Mouse (Mus musculus): ENCODE measurements at regions not wholly inside any gene's neighbourhood (a gene's known extent, or its start where the extent isn't known, plus 50 kb on each side); places are given as distances from the start of the nearest gene placed in this dataset.

DNA sequence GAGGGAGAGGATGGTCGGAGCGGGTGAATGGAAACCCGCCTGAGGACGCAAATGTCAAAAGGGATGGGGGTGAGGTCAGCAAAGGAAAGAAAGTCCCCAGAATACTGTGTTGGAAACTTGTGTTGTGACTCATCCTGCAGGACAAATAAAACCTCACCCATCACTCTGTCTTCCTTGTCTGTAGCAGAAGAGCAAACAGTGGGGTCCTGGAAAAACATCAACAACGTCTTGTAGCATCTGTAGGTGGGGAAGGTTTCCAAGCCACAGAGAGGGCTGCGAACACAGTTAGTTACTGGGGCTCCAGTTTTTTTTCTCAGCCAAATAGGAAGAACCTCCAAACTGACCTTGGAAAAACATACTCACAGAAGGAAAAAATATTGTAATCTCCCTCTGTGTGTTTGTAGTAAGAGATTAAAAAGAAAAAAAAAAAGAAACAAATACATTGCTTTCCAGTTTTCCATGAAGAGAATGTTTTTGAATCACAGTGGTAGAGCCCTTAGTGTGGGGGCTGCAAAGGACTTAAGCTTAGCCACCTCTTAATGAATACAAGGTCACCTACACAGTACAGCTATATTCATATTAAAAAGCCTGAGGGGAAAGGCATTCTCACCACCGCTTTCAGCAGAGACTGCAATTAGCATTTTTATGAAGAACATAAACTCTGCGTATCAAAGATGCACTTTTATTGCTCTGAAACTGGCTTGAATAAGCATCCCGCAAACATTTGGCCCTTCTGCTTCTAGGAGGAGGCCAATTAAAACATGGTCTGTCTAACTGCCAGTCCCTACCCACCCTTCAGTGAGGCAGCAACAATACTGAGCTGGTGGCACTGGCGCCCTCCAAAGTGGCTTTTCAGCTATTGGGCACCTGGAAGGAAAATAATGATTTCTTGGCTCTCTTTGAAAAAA is 198.6 kb upstream of the Tprg start:
- DNase-seq = no peak

DNA sequence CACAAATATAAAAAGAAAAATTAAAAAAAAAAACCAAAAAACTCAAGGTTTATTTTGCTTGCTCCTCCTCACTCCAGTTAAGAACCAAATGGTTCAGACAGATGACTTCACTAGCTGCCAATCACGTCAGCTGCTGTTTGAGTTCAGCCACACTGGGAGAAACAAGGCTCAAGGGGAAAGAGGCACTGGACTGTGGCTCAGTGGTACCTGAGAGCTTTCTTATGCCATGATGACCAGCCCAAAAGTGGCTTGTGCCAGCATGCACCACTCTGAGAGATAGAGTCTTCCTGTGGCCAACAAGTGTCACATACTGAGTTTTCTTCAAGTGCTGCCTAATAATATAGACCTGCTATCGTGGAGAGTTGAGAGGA is 198.0 kb upstream of the Tprg start:
- DNase-seq = no peak

DNA sequence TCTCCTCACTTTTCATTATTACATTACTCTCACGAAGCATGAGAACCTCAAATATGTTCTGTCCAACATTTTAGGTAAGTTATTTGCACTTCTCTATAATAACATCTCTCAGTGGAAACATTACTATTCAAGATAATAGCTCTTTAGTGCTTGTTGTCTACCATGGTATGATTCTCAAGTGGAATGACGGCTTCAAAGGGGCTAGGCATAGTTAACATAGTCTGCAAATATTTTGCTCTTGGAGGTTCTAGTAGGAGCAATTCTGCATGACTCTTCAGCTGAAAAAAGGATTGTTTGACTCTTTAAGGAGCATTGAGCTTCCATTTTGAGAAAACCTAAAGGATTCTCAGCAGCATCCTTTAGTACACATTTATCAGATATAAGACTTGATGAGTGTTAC is 182.5 kb upstream of the Tprg start:
- DNase-seq = no peak

DNA sequence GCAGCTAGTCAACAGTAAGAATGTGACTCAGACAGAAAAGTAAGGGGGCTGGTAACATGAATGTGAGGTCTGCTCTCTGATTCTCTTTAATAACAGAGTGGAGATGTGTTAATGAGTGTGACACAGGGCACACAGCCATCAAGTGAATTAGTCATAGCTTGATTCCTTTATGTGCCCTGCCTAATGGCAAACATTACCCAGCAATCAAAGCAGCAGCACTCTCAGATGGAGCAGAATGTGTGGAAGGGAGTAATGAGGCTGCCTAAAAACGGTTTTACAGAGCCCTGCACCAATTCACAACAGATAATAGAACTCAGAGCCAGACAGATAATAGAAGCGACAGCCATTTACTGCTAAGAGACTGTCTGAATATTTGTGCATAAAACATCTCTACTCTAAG is 182.0 kb upstream of the Tprg start:
- DNase-seq = no peak

DNA sequence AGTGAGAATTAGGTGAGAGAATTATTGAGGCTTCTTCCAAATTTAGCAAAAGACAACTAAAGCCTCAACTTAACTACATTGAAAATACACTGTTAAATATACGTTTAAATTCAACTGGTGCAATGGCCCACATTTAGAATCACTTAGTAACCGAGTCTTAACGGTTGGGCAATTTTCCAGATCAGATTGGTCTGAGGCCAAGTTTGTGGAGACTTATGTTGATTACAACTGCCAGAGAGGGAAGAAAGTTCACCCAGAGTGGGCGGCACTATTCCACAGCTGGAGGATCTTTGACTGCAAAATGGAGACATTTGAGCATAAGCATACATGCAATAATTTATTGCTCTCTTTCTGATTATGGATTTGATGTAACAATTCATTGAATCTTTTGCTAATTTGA is 146.5 kb upstream of the Tprg start:
- DNase-seq = peak; percentile 32

DNA sequence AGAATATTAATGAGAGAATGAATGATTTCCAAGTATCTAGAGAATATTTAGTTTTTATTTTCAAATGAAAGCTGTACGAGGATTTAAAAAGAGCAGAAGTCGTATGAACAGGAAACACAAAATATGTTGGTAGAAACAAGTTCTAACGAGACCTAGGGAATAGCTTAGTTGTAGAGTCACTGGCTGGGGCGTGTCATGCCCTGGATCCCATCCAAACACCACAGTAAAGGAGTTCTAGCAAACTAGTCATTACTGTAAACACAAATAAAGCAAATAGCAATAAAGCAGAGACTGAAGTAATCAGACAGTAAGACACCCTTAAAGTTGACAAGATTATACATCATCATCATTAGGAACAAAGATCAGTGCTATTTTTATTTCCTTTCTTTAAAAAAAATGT is 139.1 kb upstream of the Tprg start:
- DNase-seq = no peak

DNA sequence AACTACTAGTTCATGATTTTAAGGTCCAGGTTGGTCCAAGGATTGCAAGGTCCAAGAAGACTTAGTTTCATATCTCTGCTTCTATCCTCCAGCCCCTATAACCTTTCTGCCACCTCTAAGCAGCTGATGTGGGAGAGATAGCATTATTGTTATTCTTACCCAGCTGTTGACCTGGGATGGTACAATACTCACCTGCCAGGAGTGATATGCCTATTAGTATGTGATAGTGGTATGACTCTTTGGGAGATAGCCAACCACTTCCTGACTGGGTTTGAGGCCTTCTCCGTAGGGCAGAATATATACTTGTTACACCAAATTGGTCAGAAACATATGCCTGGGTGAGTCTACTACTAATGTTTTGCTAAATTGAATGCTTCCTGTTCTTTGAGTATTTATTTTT is 137.4 kb upstream of the Tprg start:
- no peak for DNase-seq

DNA sequence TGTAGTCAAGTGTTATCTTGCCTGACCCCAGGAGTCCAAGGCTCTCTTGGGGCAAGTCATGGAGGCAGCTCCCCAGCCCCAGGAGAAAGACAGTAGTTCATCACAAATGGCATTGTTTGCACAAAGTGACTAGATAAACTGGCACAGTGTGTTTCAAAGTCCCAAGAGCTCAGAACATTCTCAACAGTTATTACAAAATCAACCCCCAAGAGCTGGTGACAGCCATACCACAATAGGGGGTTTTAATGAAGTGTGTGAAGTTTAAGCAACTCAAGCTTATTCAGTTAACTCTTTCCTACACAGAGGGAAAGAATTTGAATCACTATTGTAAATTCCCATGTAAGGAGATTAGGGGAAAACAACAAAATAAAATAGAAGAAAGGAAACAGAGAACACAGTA is 109.7 kb upstream of the Tprg start:
- no peak for DNase-seq

DNA sequence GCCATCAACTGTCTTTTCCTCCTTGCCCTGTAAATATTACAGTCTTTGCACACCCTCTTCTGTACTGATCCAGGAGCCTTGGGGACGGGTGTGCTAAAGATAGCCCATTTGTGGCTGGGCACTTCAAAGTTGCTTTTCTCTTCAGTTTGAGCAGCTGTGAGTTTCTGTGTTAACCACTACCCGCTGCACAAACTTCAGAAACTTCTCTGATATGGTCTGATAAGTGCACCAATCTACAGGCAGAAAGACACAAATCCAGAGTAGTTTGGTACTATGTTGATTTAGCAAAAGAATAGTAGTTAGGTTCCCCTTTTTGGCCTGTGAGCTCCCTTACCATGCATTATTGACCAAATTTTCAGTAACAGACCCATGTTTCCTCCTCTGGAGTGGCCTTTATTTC is 108.6 kb upstream of the Tprg start:
- DNase-seq = no peak

DNA sequence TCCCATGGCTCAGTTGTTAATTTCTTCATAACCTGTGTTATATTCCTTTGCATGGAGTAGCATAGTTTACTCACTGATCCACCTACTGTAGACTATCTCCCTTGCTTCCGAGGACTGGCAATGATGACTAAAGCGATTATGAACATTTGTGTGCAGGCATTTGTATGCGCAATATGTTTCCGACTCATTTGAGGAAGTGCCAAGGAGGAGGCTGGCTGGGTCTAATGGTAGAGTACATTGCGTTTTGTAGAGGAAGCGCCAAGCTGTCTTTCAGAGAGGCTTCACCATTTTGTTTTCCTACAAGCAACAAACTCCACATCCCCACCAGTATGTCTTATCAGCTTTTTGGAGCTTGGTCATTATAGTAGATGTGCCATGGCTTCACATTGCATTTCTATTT is 104.7 kb upstream of the Tprg start:
- DNase-seq = no peak

DNA sequence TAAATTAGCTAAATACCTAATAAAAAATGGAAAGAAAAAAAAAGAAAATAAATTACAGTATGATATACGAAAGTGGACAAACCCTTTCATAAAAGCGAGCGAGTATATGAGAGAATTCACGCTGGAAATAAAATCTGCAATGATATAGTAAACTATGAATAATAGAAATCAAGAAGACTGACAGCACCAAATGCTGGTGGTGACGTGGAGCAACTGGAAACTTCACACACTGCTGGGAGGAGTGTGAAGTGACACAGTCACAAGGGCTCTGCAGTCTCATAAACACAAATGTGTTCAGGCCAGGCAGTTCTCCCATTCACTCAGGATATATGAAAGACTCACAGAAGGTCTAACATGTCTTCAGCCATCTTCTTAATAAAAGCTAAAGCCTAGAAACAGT is 89.5 kb upstream of the Tprg start:
- no peak for DNase-seq

DNA sequence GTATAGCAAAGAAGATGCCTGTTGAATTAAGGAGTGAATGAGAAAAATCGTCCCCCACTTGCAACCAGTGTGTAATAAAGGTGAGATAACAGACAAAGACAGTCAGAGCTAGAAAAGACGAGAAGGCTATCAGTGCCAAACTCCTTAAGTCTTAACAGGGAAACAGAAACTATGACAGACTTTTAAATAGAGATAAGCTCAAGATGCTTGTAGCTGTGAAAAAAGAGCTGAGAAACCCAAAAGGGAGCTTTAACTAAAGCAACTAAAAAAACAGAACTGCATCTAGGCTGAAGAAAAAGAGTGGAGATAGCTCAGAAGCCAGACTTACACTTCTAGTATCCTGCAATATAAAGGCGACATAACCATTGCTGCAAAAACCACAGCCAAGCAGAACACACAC is 87.8 kb upstream of the Tprg start:
- DNase-seq = no peak

DNA sequence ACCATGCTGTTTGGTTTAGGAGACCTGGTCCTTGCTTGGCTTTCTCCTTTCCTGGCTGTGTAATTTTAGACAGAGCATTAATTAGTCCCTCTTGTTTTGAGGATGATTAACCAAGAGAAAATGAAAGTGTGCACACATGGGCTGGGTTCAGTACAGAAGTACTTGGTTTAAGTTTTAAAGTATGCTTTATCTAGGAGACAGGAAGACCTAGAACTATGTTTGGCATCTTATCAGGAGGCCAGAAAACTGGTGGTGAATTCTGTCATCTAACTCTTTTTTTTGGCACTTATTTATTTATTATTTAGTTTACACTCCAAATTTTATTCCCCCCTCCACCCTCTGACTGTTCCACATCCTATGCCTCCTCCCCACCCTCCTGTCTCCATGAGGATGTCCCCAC is 86.6 kb upstream of the Tprg start:
- DNase-seq = no peak

DNA sequence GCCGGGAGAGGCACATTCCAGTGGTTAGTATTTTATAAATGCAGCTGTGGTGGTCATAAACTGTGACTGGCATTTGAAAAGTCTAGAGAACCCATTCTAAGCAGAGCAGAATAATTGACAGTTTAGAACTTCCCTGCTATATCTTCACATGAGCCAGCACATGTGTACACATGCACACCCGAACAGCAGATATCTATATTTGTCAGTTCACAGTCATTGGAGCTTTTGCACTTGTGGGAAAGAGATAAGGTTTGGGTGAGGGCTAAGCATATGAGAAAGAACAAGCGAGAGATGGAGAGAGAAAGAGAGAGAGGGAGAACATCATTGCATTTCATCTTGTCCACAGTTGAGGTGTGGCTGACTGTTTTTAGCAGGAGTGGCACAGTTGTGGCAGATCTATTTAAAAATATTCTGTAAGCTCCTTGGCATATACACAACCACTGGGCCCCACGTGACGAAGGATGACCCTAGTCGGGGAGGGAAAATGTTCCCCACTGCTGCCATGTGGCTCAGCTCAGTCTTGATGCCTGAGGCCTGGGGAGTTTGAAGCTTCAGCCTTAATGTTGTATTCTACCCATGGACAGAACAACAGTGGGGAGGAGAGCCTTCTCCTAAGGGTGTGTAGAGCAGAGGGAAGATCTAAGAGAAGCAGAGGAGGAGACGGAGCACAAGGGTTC is 85.4 kb upstream of the Tprg start:
- no peak for DNase-seq

DNA sequence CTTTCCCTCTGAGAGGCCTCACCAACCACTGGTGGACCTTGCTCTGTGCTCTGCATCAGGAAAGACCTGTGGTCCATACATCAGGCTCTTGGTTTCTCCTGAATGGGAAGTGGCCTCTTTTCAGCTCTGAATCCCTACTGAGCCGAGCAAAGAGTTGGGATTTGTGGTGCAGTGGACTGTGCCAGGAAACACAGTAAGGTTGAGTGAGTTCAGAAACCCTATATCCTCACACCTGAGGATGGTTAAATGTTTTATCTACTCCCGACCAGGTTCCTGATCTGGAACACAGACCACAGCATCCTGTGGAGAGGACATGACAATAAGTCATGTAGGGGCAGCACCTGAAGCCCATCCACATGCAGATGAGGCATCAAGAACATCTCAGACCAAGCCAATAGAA is 73.4 kb upstream of the Tprg start:
- no peak for DNase-seq

DNA sequence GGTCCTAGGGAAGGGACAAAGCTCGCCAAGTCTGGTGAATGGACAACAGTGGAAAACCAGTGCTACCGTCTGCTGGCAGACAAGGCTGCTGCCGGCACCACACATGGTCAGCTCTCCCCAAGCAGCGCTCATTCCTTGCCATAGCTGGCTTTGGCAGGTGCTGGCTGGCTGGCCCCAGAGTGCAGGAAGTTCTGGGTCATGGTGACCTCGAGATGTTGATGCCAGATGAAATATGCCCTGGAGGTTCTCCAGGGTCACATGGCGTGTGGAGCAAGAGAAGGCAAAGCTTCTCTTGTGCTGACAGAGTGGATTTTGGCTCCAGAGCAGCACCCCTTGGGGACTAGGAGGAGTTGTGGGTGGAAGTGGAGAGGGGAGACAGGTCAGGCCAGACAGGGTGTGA is 66.1 kb upstream of the Tprg start:
- DNase-seq = peak; percentile 88

DNA sequence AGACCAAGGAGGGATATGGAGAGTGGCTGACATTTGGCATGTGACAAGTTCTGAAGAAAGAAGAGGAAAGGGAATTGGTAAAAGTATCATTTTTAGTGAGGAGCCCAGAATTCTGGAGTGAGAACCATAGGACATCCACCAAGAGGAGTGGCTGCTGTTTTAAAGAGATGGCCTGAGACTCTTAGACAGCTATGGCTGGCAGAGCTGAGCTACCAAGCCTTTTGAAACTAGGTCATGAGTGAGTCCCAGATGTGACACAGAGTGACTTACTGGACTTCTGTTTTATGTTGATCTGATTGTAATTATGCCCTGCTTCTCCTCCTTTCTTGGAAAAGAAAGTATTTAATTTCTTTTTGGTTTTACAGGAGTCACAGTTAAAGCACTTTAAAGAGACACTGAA is 61.8 kb upstream of the Tprg start:
- no peak for DNase-seq

All from adrenal gland, postnatal 14 days (tissue).